Mouse (Mus musculus) CH12.LX (cell line): Measurements from ENCODE around the gene Ankrd9. TPM values are rescaled to one million over a fixed set of nuclear protein-coding genes. Genes with fewer than 3 reads are reported as not detected.

ENCODE experiments used
- DNase-seq: peaks from one replicate; pipeline ENCODE4 v3.0.0-alpha.2; 2013; ENCODE audit errors: extremely low read depth
- H3K27ac ChIP-seq: 2 replicates; pipeline ENCODE4 v1.5.1; 2012; ENCODE audit warnings: low read depth, mild to moderate bottlenecking, control low read depth, moderate library complexity; ENCODE audit not compliant: insufficient read depth
- H3K27me3 ChIP-seq: replicated peaks from 2 replicates; pipeline ENCODE3; 2012; ENCODE audit warnings: inconsistent platforms
- H3K36me3 ChIP-seq, 2 experiments: replicated peaks in 1 of 2; 2 replicates each; pipeline versions ENCODE3 to v1.6.1; 2012; ENCODE audit warnings: inconsistent platforms in 1 of 2, low read length in 1 of 2, mild to moderate bottlenecking in 1 of 2, mixed read lengths in 1 of 2, moderate library complexity in 1 of 2; ENCODE audit not compliant: control insufficient read depth in 1 of 2, insufficient read depth in 1 of 2
- H3K4me1 ChIP-seq, 2 experiments: 2 replicates each; pipeline ENCODE4 v1.6.1; 2012; ENCODE audit warnings: inconsistent platforms in 1 of 2, moderate library complexity in 1 of 2; ENCODE audit not compliant: insufficient read depth in 2 of 2, control insufficient read depth in 1 of 2
- H3K4me2 ChIP-seq: 2 replicates; pipeline ENCODE4 v1.6.1; 2012; ENCODE audit warnings: low read depth, mild to moderate bottlenecking, control low read depth; ENCODE audit not compliant: poor library complexity, insufficient read depth, severe bottlenecking
- H3K4me3 ChIP-seq, 3 experiments: fragments of 150-350 bp in 1 of 3; sonication (generic) in 1 of 3; replicated peaks in 1 of 3; 2 replicates each; pipeline versions ENCODE3 to v1.5.1; 2011 to 2012; ENCODE audit warnings: low read depth in 2 of 3, low read length in 2 of 3, mild to moderate bottlenecking in 2 of 3, moderate library complexity in 2 of 3, control low read depth in 1 of 3, improper control_type of control experiment in 1 of 3, inconsistent platforms in 1 of 3, mixed read lengths in 1 of 3; ENCODE audit not compliant: poor library complexity in 1 of 3
- H3K79me2 ChIP-seq: replicated peaks from 2 replicates; pipeline ENCODE4 v1.6.1; 2012; ENCODE audit warnings: mild to moderate bottlenecking, moderate library complexity; ENCODE audit not compliant: control insufficient read depth, poor library complexity, insufficient read depth, severe bottlenecking; ENCODE audit errors: extremely low read depth
- H3K9ac ChIP-seq: 2 replicates; pipeline ENCODE4 v1.6.1; 2012; ENCODE audit warnings: low read depth, mild to moderate bottlenecking, control low read depth, moderate library complexity; ENCODE audit not compliant: insufficient read depth
- H3K9me3 ChIP-seq: replicated peaks from 2 replicates; pipeline ENCODE3; 2012; ENCODE audit warnings: low read length, inconsistent platforms, mixed read lengths
- BHLHE40 ChIP-seq: IDR thresholded peaks from 2 replicates; pipeline ENCODE4 v1.6.1; 2011; ENCODE audit warnings: mild to moderate bottlenecking, low read depth, low read length, improper control_type of control experiment
- CHD1 ChIP-seq: IDR thresholded peaks from 2 replicates; pipeline ENCODE4 v1.6.1; 2012; ENCODE audit warnings: low read depth, low read length, improper control_type of control experiment, inconsistent platforms
- CHD2 ChIP-seq: IDR thresholded peaks from 2 replicates; pipeline ENCODE4 v1.6.1; 2011; ENCODE audit warnings: low read length, improper control_type of control experiment
- CTCF ChIP-seq, 2 experiments: IDR thresholded peaks in 1 of 2; conservative IDR thresholded peaks in 1 of 2; 2 replicates each; pipeline ENCODE4 v1.5.1; 2011 to 2012; ENCODE audit warnings: low read depth in 2 of 2, low read length in 2 of 2, improper control_type of control experiment in 1 of 2, inconsistent platforms in 1 of 2, mild to moderate bottlenecking in 1 of 2, moderate library complexity in 1 of 2
- E2F4 ChIP-seq: IDR thresholded peaks from 2 replicates; pipeline ENCODE4 v1.6.1; 2011; ENCODE audit warnings: low read depth, low read length, improper control_type of control experiment; ENCODE audit not compliant: insufficient replicate concordance
- EP300 ChIP-seq: IDR thresholded peaks from 2 replicates; pipeline ENCODE4 v1.6.1; 2011; ENCODE audit warnings: low read length, improper control_type of control experiment
- GABPA ChIP-seq: IDR thresholded peaks from 2 replicates; pipeline ENCODE4 v1.6.1; 2012; ENCODE audit warnings: low read depth, low read length, improper control_type of control experiment, inconsistent platforms; ENCODE audit not compliant: insufficient replicate concordance
- HCFC1 ChIP-seq: IDR thresholded peaks from 2 replicates; pipeline ENCODE4 v1.6.1; 2012; ENCODE audit warnings: low read depth, mild to moderate bottlenecking, inconsistent platforms, low read length, improper control_type of control experiment
- KAT2A ChIP-seq: IDR thresholded peaks from 2 replicates; pipeline ENCODE4 v1.6.1; 2012; ENCODE audit warnings: low read length, improper control_type of control experiment, inconsistent platforms; ENCODE audit not compliant: insufficient replicate concordance
- MAFK ChIP-seq: IDR thresholded peaks from 2 replicates; pipeline ENCODE4 v1.6.1; 2011; ENCODE audit warnings: low read length, improper control_type of control experiment; ENCODE audit not compliant: insufficient replicate concordance
- MAX ChIP-seq: IDR thresholded peaks from 2 replicates; pipeline ENCODE4 v1.6.1; 2011; ENCODE audit warnings: low read length, improper control_type of control experiment
- MAZ ChIP-seq: IDR thresholded peaks from 2 replicates; pipeline ENCODE4 v1.6.1; 2012; ENCODE audit warnings: low read depth, mild to moderate bottlenecking, inconsistent platforms, low read length, improper control_type of control experiment, moderate library complexity
- MEF2A ChIP-seq: IDR thresholded peaks from 2 replicates; pipeline ENCODE4 v1.6.1; 2014; ENCODE audit warnings: low read depth, mild to moderate bottlenecking, inconsistent platforms, low read length, improper control_type of control experiment, borderline replicate concordance
- NELFE ChIP-seq: IDR thresholded peaks from 2 replicates; pipeline ENCODE4 v1.6.1; 2011; ENCODE audit warnings: low read depth, low read length, improper control_type of control experiment
- NRF1 ChIP-seq: IDR thresholded peaks from 2 replicates; pipeline ENCODE4 v1.6.1; 2014; ENCODE audit warnings: low read depth, mild to moderate bottlenecking, inconsistent platforms, low read length, improper control_type of control experiment, moderate library complexity
- RAD21 ChIP-seq: IDR thresholded peaks from 2 replicates; pipeline ENCODE4 v1.6.1; 2011; ENCODE audit warnings: low read depth, mild to moderate bottlenecking, low read length, improper control_type of control experiment, moderate library complexity
- SMC3 ChIP-seq: IDR thresholded peaks from 2 replicates; pipeline ENCODE4 v1.6.1; 2011; ENCODE audit warnings: low read depth, low read length, improper control_type of control experiment
- TBP ChIP-seq: conservative IDR thresholded peaks from 2 replicates; pipeline ENCODE4 v1.6.1; 2011; ENCODE audit warnings: low read depth, low read length, improper control_type of control experiment
- TCF12 ChIP-seq: IDR thresholded peaks from 2 replicates; pipeline ENCODE4 v1.6.1; 2014; ENCODE audit warnings: low read depth, mild to moderate bottlenecking, inconsistent platforms, low read length, improper control_type of control experiment
- USF2 ChIP-seq: conservative IDR thresholded peaks from 2 replicates; pipeline ENCODE4 v1.6.1; 2011; ENCODE audit warnings: low read depth, low read length, improper control_type of control experiment
- ZKSCAN1 ChIP-seq: IDR thresholded peaks from 2 replicates; pipeline ENCODE4 v1.6.1; 2012; ENCODE audit warnings: low read depth, inconsistent platforms, low read length, improper control_type of control experiment, borderline replicate concordance
- ZMIZ1 ChIP-seq: IDR thresholded peaks from 2 replicates; pipeline ENCODE4 v1.6.1; 2012; ENCODE audit warnings: low read depth, mild to moderate bottlenecking, inconsistent platforms, low read length, improper control_type of control experiment
- dilution Hi-C: fragments of 300-500 bp; cut with MboI; formaldehyde crosslinking; loops from 2 replicates; pipeline ENCODE4 v1.14.3; 2020; ENCODE audit warnings: low sequenced_read_pairs; ENCODE audit not compliant: extremely low pct_unique_long_range_greater_than_20kb, extremely low pct_ligation_motif_present
- in situ Hi-C: fragments of 300-500 bp; cut with MboI; formaldehyde crosslinking; loops from 3 replicates; pipeline ENCODE4 v1.14.3; 2019; ENCODE audit warnings: low sequenced_read_pairs, low pct_ligation_motif_present, low pct_unique_long_range_greater_than_20kb, mixed read lengths
- polyA plus RNA-seq: library from polyadenylated mRNA; unstranded; fragments of >175 nt; gene quantifications from 2 replicates; pipeline ENCODE4 v1.2.1, GENCODE M21; 2012; ENCODE audit warnings: low read depth; ENCODE audit not compliant: insufficient read length
- total RNA-seq, 2 experiments: library from RNA; depleted of rRNA; stranded (reverse); fragments of 300-350 nt in 1 of 2; fragments of >200 nt in 1 of 2; gene quantifications; 2 replicates each; pipeline ENCODE4 v1.2.3; 2012 to 2014

The Ankrd9 gene
- total and polyA plus RNA-seq, 3 experiments, result 2.4 to 5.2 (median 2.5) TPM

- no peaks in the 10 kb centered on the region for H3K9me3 ChIP-seq
- DNase-seq, result no peak
- no peak overlapping the region for H3K27ac ChIP-seq
- H3K4me2 ChIP-seq, result no peak overlapping the region
- dilution Hi-C loops, result no loop called here
- TF ChIP-seq USF2 (no peak), CHD1 (no peak), RAD21 (no peak), GABPA (no peak), SMC3 (no peak), CTCF (conservative IDR thresholded peaks at IDR 0.05 in 1 of 2, IDR thresholded peaks at IDR 0.05 in 1 of 2; ENCODE audit: low read depth in 2 of 2, low read length in 2 of 2) (no peak), BHLHE40 (no peak), MAX (no peak), MAFK (no peak), HCFC1 (no peak), CHD2 (no peak), EP300 (no peak), NELFE (no peak), MAZ (no peak)
- TF ChIP-seq, all 38 proteins: peak for 0
- Histone ChIP-seq H3K27me3 (no peaks in the 10 kb centered on the region), H3K36me3 (peaks cover 21 to 69% of the 10 kb centered on the region in 2 experiments), H3K4me3 (no peak overlapping the region), H3K79me2 (no peaks in the 10 kb centered on the region), H3K4me1 (peaks cover 0 to 4% of the 10 kb centered on the region in 2 experiments; a peak in 2 of 4 replicates), H3K9ac (no peak overlapping the region)
- in situ Hi-C loops, result no loop called here
Measured at GRCm38 (mm10) chr12:110970408-110970807, 8.4 kb downstream of the Ankrd9 start.

GRCm38 (mm10) chr12:110967146-110967545 is 11.7 kb downstream of the Ankrd9 start:
- H3K4me1 ChIP-seq, result peaks cover 0 to 11% of the 10 kb centered on the region in 2 experiments; a peak in 1 of 4 replicates
- no peak overlapping the region for H3K27ac ChIP-seq
- no peak for TF ChIP-seq MAFK
- TF ChIP-seq NRF1, result no peak
- TF ChIP-seq TBP, result no peak
- no peak for TF ChIP-seq ZKSCAN1
- TF ChIP-seq KAT2A, result no peak
- TF ChIP-seq TCF12, result no peak
- TF ChIP-seq SMC3, result no peak
- no peak for TF ChIP-seq ZMIZ1
- TF ChIP-seq CHD2, result no peak
- TF ChIP-seq CTCF (conservative IDR thresholded peaks at IDR 0.05 in 1 of 2, IDR thresholded peaks at IDR 0.05 in 1 of 2; ENCODE audit: low read depth in 2 of 2, low read length in 2 of 2), result no peak
- no peak for TF ChIP-seq MAX
- TF ChIP-seq MEF2A, result no peak
- TF ChIP-seq CHD1, result no peak
- TF ChIP-seq E2F4, result no peak
- peaks cover 20 to 57% of the 10 kb centered on the region in 2 experiments for H3K36me3 ChIP-seq
- no peaks in the 10 kb centered on the region for H3K9me3 ChIP-seq
- H3K4me3 ChIP-seq, result no peak overlapping the region
- no peaks in the 10 kb centered on the region for H3K79me2 ChIP-seq
- H3K9ac ChIP-seq, result no peak overlapping the region
- in situ Hi-C loops (no loop called here), dilution Hi-C loops (no loop called here)
- no peak overlapping the region for H3K4me2 ChIP-seq
- DNase-seq, result no peak
- no peaks in the 10 kb centered on the region for H3K27me3 ChIP-seq
